Mouse (Mus musculus): ENCODE results near the gene 1700013F07Rik. TPM values are rescaled to one million over a fixed set of nuclear protein-coding genes. Genes with fewer than 3 reads are reported as not detected.

The 1700013F07Rik gene
- polyA plus RNA-seq, 1 experiment from 2014 or later: 2.8 TPM

- Histone ChIP-seq H3K27me3 (ENCODE audit: control insufficient read depth, insufficient read depth, low read length) (no peaks in the 10 kb centered on the region), H3K4me1 (replicated peaks; ENCODE audit: control insufficient read depth, insufficient read depth, low read length) (peaks cover 16% of the 10 kb centered on the region), H3K9ac (no peak overlapping the region), H3K36me3 (replicated peaks; ENCODE audit: control insufficient read depth, insufficient read depth) (no peaks in the 10 kb centered on the region), H3K4me2 (replicated peaks) (no peak overlapping the region), H3K27ac (peak overlapping the region; percentile 6; the same call in 1 of the 2 replicates), H3K9me3 (ENCODE audit: control insufficient read depth, low read length) (no peaks in the 10 kb centered on the region), H3K4me3 (replicated peaks; ENCODE audit: low read length) (no peak overlapping the region)
- 78% methylated on average over 4 of the region's 4 CpGs for whole genome bisulfite sequencing
- no peak for ATAC-seq (ENCODE audit: low FRiP score)
- no peak for DNase-seq (ENCODE audit: low spot score)
Observed at GRCm38 (mm10) chr3:108508745-108509474, 25.0 kb upstream of the 1700013F07Rik start.

GRCm38 (mm10) chr3:108510156-108510555, 23.8 kb upstream of the 1700013F07Rik start:
- Histone ChIP-seq H3K4me3 (replicated peaks; ENCODE audit: low read length) (no peak overlapping the region), H3K9ac (no peak overlapping the region), H3K4me2 (replicated peaks) (no peak overlapping the region), H3K36me3 (replicated peaks; ENCODE audit: control insufficient read depth, insufficient read depth) (no peaks in the 10 kb centered on the region), H3K27me3 (ENCODE audit: control insufficient read depth, insufficient read depth, low read length) (no peaks in the 10 kb centered on the region), H3K9me3 (ENCODE audit: control insufficient read depth, low read length) (no peaks in the 10 kb centered on the region), H3K27ac (peak overlapping the region; percentile 69; the same call in 1 of the 2 replicates), H3K4me1 (replicated peaks; ENCODE audit: control insufficient read depth, insufficient read depth, low read length) (peaks cover 16% of the 10 kb centered on the region)
- ATAC-seq (ENCODE audit: low FRiP score) (no peak), DNase-seq (ENCODE audit: low spot score) (no peak)
- WGBS: 33% methylated on average over 1 of the region's 2 CpGs

- WGBS: 9% methylated on average over 9 of the region's 9 CpGs
- Histone ChIP-seq H3K36me3 (replicated peaks; ENCODE audit: control insufficient read depth, insufficient read depth) (no peaks in the 10 kb centered on the region), H3K4me3 (replicated peaks; ENCODE audit: low read length) (no peak overlapping the region), H3K4me2 (replicated peaks) (no peak overlapping the region), H3K27ac (peak overlapping the region; percentile 69), H3K27me3 (ENCODE audit: control insufficient read depth, insufficient read depth, low read length) (no peaks in the 10 kb centered on the region), H3K4me1 (replicated peaks; ENCODE audit: control insufficient read depth, insufficient read depth, low read length) (peaks cover 16% of the 10 kb centered on the region), H3K9ac (no peak overlapping the region), H3K9me3 (ENCODE audit: control insufficient read depth, low read length) (no peaks in the 10 kb centered on the region)
- ATAC-seq (ENCODE audit: low FRiP score) (peak; percentile 65), DNase-seq (ENCODE audit: low spot score) (peak; percentile 74)
Observed at GRCm38 (mm10) chr3:108510716-108511483, 23.1 kb upstream of the 1700013F07Rik start.

GRCm38 (mm10) chr3:108513465-108513864, 20.5 kb upstream of the 1700013F07Rik start:
- ATAC-seq (ENCODE audit: low FRiP score): no peak
- H3K4me3 ChIP-seq (replicated peaks; ENCODE audit: low read length): no peak overlapping the region
- H3K27ac ChIP-seq: no peak overlapping the region
- H3K9me3 ChIP-seq (ENCODE audit: control insufficient read depth, low read length): no peaks in the 10 kb centered on the region
- no peaks in the 10 kb centered on the region for H3K36me3 ChIP-seq (replicated peaks; ENCODE audit: control insufficient read depth, insufficient read depth)
- H3K4me2 ChIP-seq (replicated peaks): no peak overlapping the region
- H3K27me3 ChIP-seq (ENCODE audit: control insufficient read depth, insufficient read depth, low read length): no peaks in the 10 kb centered on the region
- no peak overlapping the region for H3K9ac ChIP-seq
- peaks cover 16% of the 10 kb centered on the region for H3K4me1 ChIP-seq (replicated peaks; ENCODE audit: control insufficient read depth, insufficient read depth, low read length)
- DNase-seq (ENCODE audit: low spot score): no peak
- WGBS: 64% methylated on average over 3 of the region's 3 CpGs

GRCm38 (mm10) chr3:108518276-108518675, 15.7 kb upstream of the 1700013F07Rik start:
- Histone ChIP-seq H3K36me3 (replicated peaks; ENCODE audit: control insufficient read depth, insufficient read depth) (no peaks in the 10 kb centered on the region), H3K4me3 (replicated peaks; ENCODE audit: low read length) (no peak overlapping the region), H3K27me3 (ENCODE audit: control insufficient read depth, insufficient read depth, low read length) (no peaks in the 10 kb centered on the region), H3K27ac (no peak overlapping the region), H3K4me2 (replicated peaks) (no peak overlapping the region), H3K9me3 (ENCODE audit: control insufficient read depth, low read length) (no peaks in the 10 kb centered on the region), H3K4me1 (replicated peaks; ENCODE audit: control insufficient read depth, insufficient read depth, low read length) (0 out of 2 replicates have a peak, but pooled peaks cover 3% of the 10 kb centered on the region), H3K9ac (no peak overlapping the region)
- 54% methylated on average over 4 of the region's 4 CpGs for WGBS
- no peak for ATAC-seq (ENCODE audit: low FRiP score)
- DNase-seq (ENCODE audit: low spot score): no peak

GRCm38 (mm10) chr3:108523415-108523814, 10.5 kb upstream of the 1700013F07Rik start:
- no peak overlapping the region for H3K27ac ChIP-seq

GRCm38 (mm10) chr3:108528489-108528888, 5.5 kb upstream of the 1700013F07Rik start:
- Histone ChIP-seq H3K9me3 (ENCODE audit: control insufficient read depth, low read length) (no peaks in the 10 kb centered on the region), H3K27ac (no peak overlapping the region), H3K27me3 (ENCODE audit: control insufficient read depth, insufficient read depth, low read length) (no peaks in the 10 kb centered on the region), H3K4me1 (replicated peaks; ENCODE audit: control insufficient read depth, insufficient read depth, low read length) (no peaks in the 10 kb centered on the region), H3K4me3 (replicated peaks; ENCODE audit: low read length) (no peak overlapping the region), H3K36me3 (replicated peaks; ENCODE audit: control insufficient read depth, insufficient read depth) (no peaks in the 10 kb centered on the region), H3K4me2 (replicated peaks) (no peak overlapping the region), H3K9ac (no peak overlapping the region)
- no peak for ATAC-seq (ENCODE audit: low FRiP score)
- 96% methylated on average over 8 of the region's 8 CpGs for WGBS
- no peak for DNase-seq (ENCODE audit: low spot score)

More at GRCm38 (mm10) chr3:108523415-108523814, 10.5 kb upstream of the 1700013F07Rik start:
- ATAC-seq (ENCODE audit: low FRiP score): no peak
- no peak for DNase-seq (ENCODE audit: low spot score)
- H3K4me1 ChIP-seq (replicated peaks; ENCODE audit: control insufficient read depth, insufficient read depth, low read length): 0 out of 2 replicates have a peak, but pooled peaks cover 3% of the 10 kb centered on the region
- H3K27me3 ChIP-seq (ENCODE audit: control insufficient read depth, insufficient read depth, low read length): no peaks in the 10 kb centered on the region
- H3K9me3 ChIP-seq (ENCODE audit: control insufficient read depth, low read length): no peaks in the 10 kb centered on the region
- 95% methylated on average over 4 of the region's 4 CpGs for WGBS
- H3K4me2 ChIP-seq (replicated peaks): no peak overlapping the region
- H3K36me3 ChIP-seq (replicated peaks; ENCODE audit: control insufficient read depth, insufficient read depth): no peaks in the 10 kb centered on the region
- no peak overlapping the region for H3K9ac ChIP-seq
- H3K4me3 ChIP-seq (replicated peaks; ENCODE audit: low read length): no peak overlapping the region

- no peaks in the 10 kb centered on the region for H3K9me3 ChIP-seq (ENCODE audit: control insufficient read depth, low read length)
- DNase-seq (ENCODE audit: low spot score) (no peak), ATAC-seq (ENCODE audit: low FRiP score) (no peak)
- 76% methylated on average over 9 of the region's 9 CpGs for WGBS
- H3K4me3 ChIP-seq (replicated peaks; ENCODE audit: low read length): no peak overlapping the region
- no peak overlapping the region for H3K9ac ChIP-seq
- no peak overlapping the region for H3K4me2 ChIP-seq (replicated peaks)
- peaks cover 6% of the 10 kb centered on the region; the same call in 1 of the 2 replicates for H3K4me1 ChIP-seq (replicated peaks; ENCODE audit: control insufficient read depth, insufficient read depth, low read length)
- H3K27me3 ChIP-seq (ENCODE audit: control insufficient read depth, insufficient read depth, low read length): no peaks in the 10 kb centered on the region
- no peak overlapping the region for H3K27ac ChIP-seq
- no peaks in the 10 kb centered on the region for H3K36me3 ChIP-seq (replicated peaks; ENCODE audit: control insufficient read depth, insufficient read depth)
Observed at GRCm38 (mm10) chr3:108533114-108533885, 650 bp upstream of the 1700013F07Rik start.
